Mouse (Mus musculus) E14TG2a.4 (cell line): ENCODE data around the gene Gm20388.

ENCODE experiments used
- H3K27me3 ChIP-seq: 2 replicates; pipeline ENCODE4 v1.6.1; 2014; ENCODE audit warnings: low read length, control low read depth; ENCODE audit not compliant: insufficient read depth
- H3K36me3 ChIP-seq: 2 replicates; pipeline ENCODE4 v1.6.1; 2014; ENCODE audit warnings: low read length, control low read depth; ENCODE audit not compliant: insufficient read depth
- H3K4me1 ChIP-seq: replicated peaks from 2 replicates; pipeline ENCODE4 v1.6.1; 2014; ENCODE audit warnings: low read depth, low read length, control low read depth
- H3K4me3 ChIP-seq: replicated peaks from 2 replicates; pipeline ENCODE4 v1.5.1; 2014; ENCODE audit warnings: mild to moderate bottlenecking, low read length
- H3K9me3 ChIP-seq: 2 replicates; pipeline ENCODE4 v1.6.1; 2014; ENCODE audit warnings: low read length, control low read depth
- CTCF ChIP-seq: conservative IDR thresholded peaks from 2 replicates; pipeline ENCODE4 v1.5.1; 2014; ENCODE audit warnings: low read length
- NANOG ChIP-seq: IDR thresholded peaks from 2 replicates; pipeline ENCODE4 v1.6.1; 2014; ENCODE audit warnings: borderline replicate concordance, low read length, mixed read lengths
- POU5F1 ChIP-seq: IDR thresholded peaks from 2 replicates; pipeline ENCODE4 v1.6.1; 2014; ENCODE audit warnings: low read length, borderline replicate concordance

Gm20388 gene

GRCm38 (mm10) chr8:121943716-121944115 lies 2033.1 kb downstream of the Gm20388 start:
- no peaks in the 10 kb centered on the region for H3K36me3 ChIP-seq
- no peak overlapping the region for H3K4me3 ChIP-seq
- TF ChIP-seq CTCF = no peak
- no peak for TF ChIP-seq POU5F1
- no peak for TF ChIP-seq NANOG
- peaks cover 33% of the 10 kb centered on the region for H3K4me1 ChIP-seq
- no peaks in the 10 kb centered on the region for H3K9me3 ChIP-seq
- no peaks in the 10 kb centered on the region for H3K27me3 ChIP-seq

- H3K4me1 ChIP-seq = peaks cover 33% of the 10 kb centered on the region
- no peaks in the 10 kb centered on the region for H3K36me3 ChIP-seq
- H3K27me3 ChIP-seq = no peaks in the 10 kb centered on the region
- TF ChIP-seq POU5F1 (no peak), NANOG (no peak), CTCF (no peak)
- no peaks in the 10 kb centered on the region for H3K9me3 ChIP-seq
- H3K4me3 ChIP-seq = no peak within 1 kb of the TSS
Measured at GRCm38 (mm10) chr8:121944831-121945230, 2034.2 kb downstream of the Gm20388 start, which contains the start of gene Car5a. Gene Car5a, minus strand, starts transcription at chr8:121944904.

- Histone ChIP-seq H3K9me3 (no peaks in the 10 kb centered on the region), H3K4me3 (no peak overlapping the region), H3K27me3 (no peaks in the 10 kb centered on the region), H3K4me1 (peaks cover 33% of the 10 kb centered on the region), H3K36me3 (no peaks in the 10 kb centered on the region)
- TF ChIP-seq POU5F1 (no peak), NANOG (no peak), CTCF (no peak)
Measured at GRCm38 (mm10) chr8:121946351-121946750, 2035.7 kb downstream of the Gm20388 start.

GRCm38 (mm10) chr8:121947047-121947752 lies 2036.6 kb downstream of the Gm20388 start:
- Histone ChIP-seq H3K4me1 (peaks cover 40% of the 10 kb centered on the region), H3K4me3 (peak overlapping the region; percentile 80), H3K27me3 (no peaks in the 10 kb centered on the region), H3K36me3 (peaks cover 2% of the 10 kb centered on the region; the same call in 1 of the 2 replicates), H3K9me3 (no peaks in the 10 kb centered on the region)
- TF ChIP-seq POU5F1 (no peak), CTCF (no peak), NANOG (no peak)

GRCm38 (mm10) chr8:121947753-121948141 lies 2037.1 kb downstream of the Gm20388 start:
- Histone ChIP-seq H3K27me3 (no peaks in the 10 kb centered on the region), H3K4me1 (peaks cover 45% of the 10 kb centered on the region), H3K36me3 (peaks cover 8% of the 10 kb centered on the region), H3K9me3 (no peaks in the 10 kb centered on the region), H3K4me3 (peak overlapping the region; percentile 80)
- no peak for TF ChIP-seq NANOG
- TF ChIP-seq POU5F1 = no peak
- no peak for TF ChIP-seq CTCF

GRCm38 (mm10) chr8:121948321-121949145 lies 2037.9 kb downstream of the Gm20388 start:
- peaks cover 53% of the 10 kb centered on the region for H3K4me1 ChIP-seq
- H3K27me3 ChIP-seq = no peaks in the 10 kb centered on the region
- H3K4me3 ChIP-seq = peak overlapping the region; percentile 80
- H3K36me3 ChIP-seq = peaks cover 16% of the 10 kb centered on the region
- H3K9me3 ChIP-seq = no peaks in the 10 kb centered on the region
- TF ChIP-seq CTCF (no peak), POU5F1 (no peak)

- Histone ChIP-seq H3K4me1 (peaks cover 61% of the 10 kb centered on the region), H3K4me3 (peak within 1 kb of the TSS; percentile 98), H3K27me3 (no peaks in the 10 kb centered on the region), H3K36me3 (peaks cover 23% of the 10 kb centered on the region), H3K9me3 (no peaks in the 10 kb centered on the region)
- TF ChIP-seq POU5F1 (no peak), CTCF (no peak), NANOG (no peak)
Measured at GRCm38 (mm10) chr8:121949222-121949800, 2038.7 kb downstream of the Gm20388 start, which contains the start of gene Banp. Gene Banp, plus strand, starts transcription at chr8:121949750.
